Mouse (Mus musculus) thymus, adult 2 months (tissue): Measurements from ENCODE around the gene Csta1.

Experiments
- CTCF ChIP-seq: fragments of 200-500 bp; IDR thresholded peaks from 2 replicates; pipeline ENCODE4 v1.5.1; 2012; ENCODE audit warnings: mild to moderate bottlenecking, control low read depth, low read length, moderate library complexity, borderline replicate concordance; ENCODE audit not compliant: control insufficient read depth, poor library complexity, insufficient read depth; ENCODE audit errors: extremely low read depth
- POLR2A ChIP-seq: fragments of 200-500 bp; IDR thresholded peaks from 2 replicates; pipeline ENCODE4 v1.6.1; 2012; ENCODE audit warnings: mild to moderate bottlenecking, low read length, control low read depth, moderate library complexity; ENCODE audit not compliant: control insufficient read depth, poor library complexity, insufficient read depth; ENCODE audit errors: extremely low read depth

DNA sequence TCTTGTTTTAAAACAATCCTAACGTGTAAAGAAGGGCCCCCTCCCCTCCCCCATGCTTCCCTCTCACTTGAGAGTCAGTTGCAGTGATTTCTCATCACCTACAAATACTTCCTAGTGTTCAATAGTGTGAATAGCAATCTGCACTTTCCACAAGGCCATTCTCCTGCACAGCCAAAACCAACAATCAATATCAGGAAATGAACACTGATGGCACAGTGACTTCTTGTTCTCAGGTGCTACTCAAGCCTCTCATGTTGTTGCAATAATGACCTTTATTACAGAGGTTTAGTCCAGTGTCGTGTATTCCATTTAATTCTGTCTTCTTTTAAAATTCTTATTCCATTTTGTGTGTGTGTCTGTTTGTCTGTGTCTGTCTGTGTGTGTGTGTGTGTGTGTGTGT lies 7.2 kb upstream of the Csta1 start:
- TF ChIP-seq CTCF = no peak
- TF ChIP-seq POLR2A = no peak
